Mouse (Mus musculus) brain, embryonic 14.5 days (tissue): ENCODE results near the gene Engase.

ENCODE experiments used
- CTCF ChIP-seq: fragments of 200-500 bp; IDR thresholded peaks from 2 replicates; pipeline ENCODE4 v1.5.1; 2012; ENCODE audit warnings: inconsistent platforms, mild to moderate bottlenecking, moderate library complexity, borderline replicate concordance; ENCODE audit not compliant: insufficient read depth, insufficient read length; ENCODE audit errors: extremely low read depth
- POLR2A ChIP-seq: fragments of 200-500 bp; IDR thresholded peaks from 2 replicates; pipeline ENCODE4 v1.6.1; 2012; ENCODE audit warnings: mild to moderate bottlenecking, inconsistent platforms, borderline replicate concordance; ENCODE audit not compliant: poor library complexity, insufficient read depth, insufficient read length, severe bottlenecking; ENCODE audit errors: extremely low read depth

- no peak for TF ChIP-seq POLR2A
- TF ChIP-seq CTCF, result no peak
Observed at GRCm38 (mm10) chr11:118495065-118495464, 18.4 kb downstream of the Engase start.
